Mouse (Mus musculus) heart, postnatal 0 days (tissue): ENCODE measurements at regions not wholly inside any gene's neighbourhood (a gene's known extent, or its start where the extent isn't known, plus 50 kb on each side); places are given as distances from the start of the nearest gene placed in this dataset.
"Not testable (repeated sequence)": the region's sequence is repeated elsewhere in the genome, so short reads cannot be mapped to it uniquely, and the experiment has no call there.

Source experiments
- CTCF ChIP-seq: IDR thresholded peaks from 2 replicates; pipeline ENCODE4 v1.5.1; 2016; ENCODE audit warnings: antibody characterized with exemption, control low read depth, low read depth
- EP300 ChIP-seq: IDR thresholded peaks from 2 replicates; pipeline ENCODE4 v1.6.1; 2016; ENCODE audit warnings: antibody characterized with exemption, low read depth

- not testable (repeated sequence) for TF ChIP-seq CTCF, EP300
Observed at GRCm38 (mm10) chr1:22984276-22984675, 117.8 kb downstream of the 4933415F23Rik start.
